Mouse (Mus musculus) cortical plate, adult 2 months (tissue): ENCODE data around the gene Tmem42. TPM values are rescaled to one million over a fixed set of nuclear protein-coding genes. Genes with fewer than 3 reads are reported as not detected.

ENCODE experiments used
- H3K27ac ChIP-seq: fragments of 200-500 bp; 2 replicates; pipeline ENCODE4 v1.5.1; 2012; ENCODE audit warnings: low read length, control low read depth, inconsistent platforms; ENCODE audit not compliant: insufficient read depth
- H3K4me1 ChIP-seq: fragments of 200-500 bp; 2 replicates; pipeline ENCODE4 v1.6.1; 2011; ENCODE audit warnings: low read length; ENCODE audit not compliant: control insufficient read depth, insufficient read depth
- H3K4me3 ChIP-seq: fragments of 200-500 bp; 2 replicates; pipeline ENCODE4 v1.5.1; 2011; ENCODE audit warnings: mild to moderate bottlenecking, low read length, control low read depth; ENCODE audit not compliant: insufficient read depth
- CTCF ChIP-seq: fragments of 200-500 bp; IDR thresholded peaks from 2 replicates; pipeline ENCODE4 v1.5.1; 2011; ENCODE audit warnings: mild to moderate bottlenecking, control low read depth, low read length; ENCODE audit not compliant: insufficient read depth; ENCODE audit errors: extremely low read depth
- POLR2A ChIP-seq: fragments of 200-500 bp; IDR thresholded peaks from 2 replicates; pipeline ENCODE4 v1.6.1; 2011; ENCODE audit warnings: mild to moderate bottlenecking, low read length, control low read depth; ENCODE audit not compliant: insufficient read depth; ENCODE audit errors: extremely low read depth
- polyA plus RNA-seq: library from polyadenylated mRNA; depleted of rRNA; stranded (reverse); fragments of >200 nt; gene quantifications from 2 replicates; pipeline ENCODE4 v1.2.3, GENCODE M21; 2012; rRNA removed

Tmem42 gene
- 38.5 and 38.7 TPM in 2 replicates for polyA plus RNA-seq

DNA sequence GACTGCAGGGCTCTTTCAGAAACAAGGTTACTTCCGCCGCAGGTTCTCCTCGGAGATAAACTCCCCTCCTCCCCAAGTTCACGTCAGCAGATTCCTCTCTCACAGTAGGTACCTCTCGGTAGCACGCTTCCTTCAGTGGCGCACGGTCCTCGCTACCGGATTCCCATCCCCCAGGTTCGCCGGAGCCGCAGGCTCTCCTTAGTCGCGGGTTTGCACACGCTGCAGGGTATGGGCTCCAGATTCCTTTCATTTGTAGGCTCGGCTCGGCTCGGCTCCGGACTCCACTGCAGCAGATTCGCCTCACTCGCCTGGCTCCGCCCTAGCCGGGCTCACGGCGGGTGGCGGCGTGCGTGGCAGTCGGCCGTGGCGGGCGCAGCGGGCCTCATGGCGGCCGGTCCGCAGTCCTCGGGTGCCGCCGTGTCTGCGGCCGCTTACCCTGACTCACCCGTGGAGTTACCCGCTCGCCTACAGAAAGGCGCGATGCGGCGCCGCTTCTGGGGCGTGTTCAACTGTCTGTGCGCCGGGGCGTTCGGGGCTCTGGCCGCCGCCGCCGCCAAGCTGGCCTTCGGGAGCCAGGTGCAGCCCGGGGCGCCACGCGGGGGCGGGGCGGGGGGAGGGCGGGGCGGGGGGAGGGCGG, at the start of gene Tmem42:
TSS of gene Tmem42 (plus strand) at position 332 of the 637 bp plus-strand sequence.
- TF ChIP-seq CTCF = no peak
- TF ChIP-seq POLR2A = peak; percentile 11; the same call in 1 of the 2 replicates
- Histone ChIP-seq H3K4me1 (no peaks in the 10 kb centered on the region), H3K4me3 (peak within 1 kb of the TSS; percentile 73), H3K27ac (peak within 1 kb of the TSS; percentile 51; the same call in 1 of the 2 replicates)

DNA sequence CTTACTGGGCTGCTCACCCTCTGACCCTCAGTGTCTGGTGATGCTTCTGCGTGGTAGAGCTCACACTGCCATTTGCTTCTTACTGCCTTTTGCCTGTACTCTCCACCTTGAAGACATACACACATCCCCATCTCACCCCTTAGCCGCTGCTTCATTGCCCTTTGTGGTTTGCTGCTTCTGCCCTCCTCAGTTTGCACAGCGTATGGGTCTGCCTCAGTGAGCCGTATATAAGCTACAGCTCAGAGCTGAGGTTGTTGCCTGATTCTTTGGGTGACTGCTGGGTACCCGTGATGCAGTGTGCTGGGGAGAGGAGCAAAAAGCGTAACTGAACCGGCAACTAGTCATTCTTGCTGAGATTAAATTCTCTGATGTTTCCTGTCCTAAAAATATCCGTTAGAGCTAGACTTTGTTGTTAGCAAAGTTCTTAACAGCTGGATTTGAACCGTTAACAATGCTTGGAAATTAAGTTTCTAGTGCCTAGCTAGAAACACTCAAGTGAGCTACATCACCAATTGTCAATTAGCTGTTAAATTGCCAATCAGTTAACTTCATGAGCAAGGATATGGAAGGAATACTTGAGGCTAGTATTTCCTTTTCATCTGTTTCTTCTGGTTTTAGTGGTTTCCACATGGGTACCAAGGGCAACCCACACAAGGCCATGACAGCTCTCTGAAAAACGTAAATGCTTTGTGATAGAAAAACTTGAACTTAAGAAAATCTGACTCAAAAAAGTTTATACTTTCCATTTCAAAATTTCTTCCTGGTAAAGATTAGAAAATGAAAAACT, 22.5 kb upstream of the Tmem42 start:
- Histone ChIP-seq H3K4me1 (no peaks in the 10 kb centered on the region), H3K27ac (no peak overlapping the region), H3K4me3 (no peak overlapping the region)
- TF ChIP-seq POLR2A (no peak), CTCF (no peak)

DNA sequence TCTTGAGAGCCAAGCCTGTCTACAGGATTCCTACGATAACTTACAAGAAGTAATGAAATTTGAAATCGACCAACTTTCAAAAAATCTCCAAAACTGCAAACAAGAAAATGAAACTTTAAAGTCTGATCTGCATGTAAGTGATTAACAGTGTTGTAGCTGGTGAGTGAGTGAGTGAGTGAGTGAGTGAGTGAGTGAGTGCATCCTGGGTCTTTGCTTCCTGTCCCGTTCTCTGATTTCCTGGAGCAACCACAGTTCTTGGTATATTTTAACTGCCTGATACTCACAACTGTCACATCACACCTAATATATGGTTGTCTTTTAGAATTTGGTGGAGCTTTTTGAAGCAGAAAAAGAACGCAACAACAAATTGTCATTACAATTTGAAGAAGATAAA, 21.9 kb upstream of the Tmem42 start:
- H3K4me3 ChIP-seq = no peak overlapping the region
- H3K27ac ChIP-seq = no peak overlapping the region
- no peaks in the 10 kb centered on the region for H3K4me1 ChIP-seq
- TF ChIP-seq POLR2A (no peak), CTCF (no peak)

DNA sequence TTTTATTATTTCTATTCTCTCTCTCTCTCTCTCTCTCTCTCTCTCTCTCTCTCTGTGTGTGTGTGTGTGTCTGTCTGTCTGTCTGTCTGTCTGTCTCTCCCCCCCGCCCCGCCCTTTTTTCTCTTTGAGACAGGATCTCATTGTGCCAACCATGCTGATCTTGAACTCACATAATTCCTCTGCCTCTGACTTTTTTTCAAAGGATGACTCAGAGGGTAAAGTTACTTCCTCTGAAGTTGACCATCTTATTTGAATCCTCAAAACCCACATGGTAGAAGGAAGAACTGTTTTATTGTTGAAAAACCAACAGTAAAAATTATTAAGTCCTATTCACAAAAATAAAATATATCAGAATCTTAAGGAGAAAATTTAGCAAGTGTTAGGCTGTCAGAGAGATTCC, 16.4 kb upstream of the Tmem42 start:
- H3K4me1 ChIP-seq = no peaks in the 10 kb centered on the region
- TF ChIP-seq CTCF (no peak), POLR2A (no peak)
- H3K27ac ChIP-seq = no peak overlapping the region
- H3K4me3 ChIP-seq = no peak overlapping the region

DNA sequence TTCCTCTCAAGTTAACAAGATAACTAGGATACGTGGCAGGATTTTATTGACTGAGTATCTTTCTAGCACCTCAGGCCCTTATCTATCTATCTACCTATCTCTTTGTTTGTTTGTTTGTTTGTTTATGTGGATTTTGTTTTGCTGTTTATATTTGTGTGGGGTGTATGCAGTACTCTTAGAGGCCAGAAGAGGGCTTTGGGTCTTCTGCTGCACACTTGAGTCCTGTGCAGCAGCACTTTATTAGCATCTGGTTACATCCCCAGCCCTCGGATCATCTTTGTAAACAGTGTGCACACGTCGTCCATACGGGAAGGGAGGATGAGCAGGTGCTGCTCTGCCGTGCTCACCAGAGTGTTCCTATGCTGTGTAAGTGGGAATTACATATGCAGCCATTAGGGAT, 15.1 kb upstream of the Tmem42 start:
- H3K27ac ChIP-seq = no peak overlapping the region
- no peak overlapping the region for H3K4me3 ChIP-seq
- TF ChIP-seq POLR2A = no peak
- TF ChIP-seq CTCF = 0 out of 2 replicates have a peak, but pooled peaks have one; percentile 13
- no peaks in the 10 kb centered on the region for H3K4me1 ChIP-seq

DNA sequence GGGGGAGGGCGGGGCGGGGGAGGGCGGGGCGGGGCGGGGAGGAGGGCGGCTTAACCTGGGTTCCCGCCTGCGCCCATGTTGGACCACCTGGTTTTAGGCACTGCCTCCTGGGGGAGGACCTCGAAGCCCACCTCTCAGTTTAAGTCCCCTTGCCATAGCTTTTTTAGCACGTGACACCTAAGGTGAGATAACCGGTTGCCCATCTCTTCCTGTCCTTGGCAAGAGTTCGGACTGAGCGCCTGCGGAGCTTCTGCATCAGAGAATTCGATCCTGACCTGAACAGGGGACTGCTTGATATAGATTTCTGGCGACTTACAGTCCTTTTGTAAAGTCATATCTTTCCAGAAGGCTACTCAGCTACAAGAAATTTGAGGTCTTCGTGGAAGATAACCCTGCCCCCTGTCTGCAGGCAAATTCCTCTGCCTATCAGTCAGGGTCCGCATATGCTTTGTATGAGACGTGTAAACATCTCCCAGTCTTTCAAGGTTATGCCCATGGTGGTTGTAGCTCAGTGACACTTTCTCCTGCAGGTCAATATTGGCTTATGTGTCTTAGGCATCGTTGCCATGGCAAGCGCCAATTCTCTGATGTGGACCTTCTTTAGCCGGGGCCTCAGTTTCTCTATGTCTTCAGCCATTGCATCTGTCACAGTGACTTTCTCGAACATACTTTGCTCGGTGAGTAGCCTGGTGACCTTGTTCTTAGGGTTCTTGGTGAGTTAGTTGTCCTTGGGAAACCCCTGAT, 682 bp downstream of the Tmem42 start:
- Histone ChIP-seq H3K27ac (no peak overlapping the region), H3K4me3 (peak overlapping the region; percentile 73), H3K4me1 (no peaks in the 10 kb centered on the region)
- TF ChIP-seq POLR2A = no peak
- TF ChIP-seq CTCF = no peak

DNA sequence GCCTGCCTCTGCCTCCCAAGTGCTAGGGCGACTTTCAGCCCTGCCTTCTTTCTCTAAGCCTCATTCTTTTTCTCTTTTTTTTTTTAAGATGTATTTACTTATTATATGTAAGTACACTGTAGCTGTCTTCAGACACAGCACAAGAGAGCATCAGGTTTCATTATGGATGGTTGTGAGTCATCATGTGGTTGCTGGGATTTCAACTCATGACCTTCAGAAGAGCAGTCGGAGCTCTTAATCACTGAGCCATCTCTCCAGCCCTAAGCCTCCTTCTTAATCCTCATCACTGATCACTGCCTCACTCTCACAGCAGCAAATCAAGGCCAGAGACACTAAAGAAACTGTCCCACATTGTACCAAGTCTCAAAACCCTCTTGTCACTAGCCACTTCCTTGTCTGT, 3.1 kb downstream of the Tmem42 start:
- no peak overlapping the region for H3K27ac ChIP-seq
- H3K4me3 ChIP-seq = no peak overlapping the region
- TF ChIP-seq POLR2A = no peak
- TF ChIP-seq CTCF = no peak
- no peaks in the 10 kb centered on the region for H3K4me1 ChIP-seq

DNA sequence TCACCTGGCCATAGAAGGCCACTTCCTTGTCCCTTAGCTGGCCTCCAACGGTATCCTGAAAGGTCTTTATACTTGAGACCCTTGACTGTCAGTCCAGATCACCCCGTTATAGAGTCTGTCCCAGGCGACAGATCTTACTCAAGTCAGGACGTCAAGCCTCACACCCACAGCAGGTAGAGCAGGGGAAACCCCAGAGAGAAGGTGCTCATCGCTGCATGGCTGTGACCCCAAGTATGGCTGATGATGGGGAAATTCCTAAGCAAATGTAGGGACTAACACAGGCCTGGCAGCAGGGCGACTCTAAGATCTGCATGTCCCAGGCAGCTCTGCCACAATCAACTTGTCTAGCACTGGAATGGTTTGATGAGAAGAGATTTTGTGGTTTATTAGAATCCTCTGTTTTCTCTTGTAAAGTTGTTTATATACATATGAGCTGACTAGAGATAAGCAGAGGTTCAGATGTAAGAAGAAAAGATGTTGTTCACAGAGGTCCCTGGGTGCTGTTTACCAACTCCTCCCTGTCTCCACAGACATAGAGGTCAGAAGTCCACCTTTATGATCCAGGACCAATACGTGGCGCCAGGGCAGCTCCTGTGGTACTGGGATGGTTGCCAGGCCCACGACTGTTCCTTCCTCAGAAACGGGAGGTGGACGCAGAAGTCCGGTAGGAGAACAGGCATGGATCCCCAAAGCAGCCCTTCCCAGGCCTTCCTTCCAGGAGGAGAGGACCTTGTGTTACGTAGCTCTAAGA, 10.5 kb downstream of the Tmem42 start:
- H3K4me3 ChIP-seq = no peak overlapping the region
- TF ChIP-seq POLR2A (no peak), CTCF (no peak)
- no peaks in the 10 kb centered on the region for H3K4me1 ChIP-seq
- H3K27ac ChIP-seq = no peak overlapping the region

DNA sequence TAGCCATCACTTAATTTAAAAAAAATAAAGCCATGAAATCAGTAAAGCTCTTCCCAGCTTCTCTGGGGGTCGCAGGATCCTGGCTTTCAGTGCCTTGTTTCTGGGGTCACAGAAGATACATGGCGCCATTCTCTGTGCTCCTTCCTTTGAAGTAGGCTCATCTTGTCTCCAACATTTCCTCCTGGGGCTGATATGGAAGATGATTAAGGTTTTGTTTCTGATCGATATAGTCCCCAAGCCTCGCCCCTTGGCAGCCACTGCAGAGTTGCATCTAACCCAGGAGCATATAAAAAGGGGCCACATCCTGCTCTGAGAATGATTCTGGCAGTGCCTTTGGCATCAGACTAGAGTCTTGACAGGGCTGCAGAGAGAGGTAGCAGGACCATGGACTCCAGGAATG, 13.3 kb downstream of the Tmem42 start, which contains the start of gene Tgm4:
TSS of gene Tgm4 (plus strand) at position 301 of the 400 bp plus-strand sequence.
- no peak for TF ChIP-seq POLR2A
- no peak for TF ChIP-seq CTCF

More for the DNA sequence above, 13.3 kb downstream of the Tmem42 start, which contains the start of gene Tgm4:
- H3K4me3 ChIP-seq = no peak within 1 kb of the TSS
- H3K4me1 ChIP-seq = no peaks in the 10 kb centered on the region
- H3K27ac ChIP-seq = no peak within 1 kb of the TSS
